Mouse (Mus musculus): ENCODE measurements at regions not wholly inside any gene's neighbourhood (a gene's known extent, or its start where the extent isn't known, plus 50 kb on each side); places are given as distances from the start of the nearest gene placed in this dataset.

- TF ChIP-seq POLR2A (IDR thresholded peaks at IDR 0.05; ENCODE audit: extremely low read depth, insufficient read depth, low read length) (no peak), CTCF (IDR thresholded peaks at IDR 0.05; ENCODE audit: low read depth, low read length) (no peak)
These were observed 105.9 kb upstream of the Max start for GRCm38 (mm10) chr12:77067938-77068337.
